Mouse (Mus musculus) small intestine, adult 2 months (tissue): ENCODE results near the gene Hoxc4.

ENCODE experiments used
- CTCF ChIP-seq: fragments of 200-500 bp; IDR thresholded peaks from 2 replicates; pipeline ENCODE4 v1.5.1; 2012; ENCODE audit warnings: low read depth, mild to moderate bottlenecking, control low read depth, inconsistent platforms, low read length, moderate library complexity, mixed read lengths; ENCODE audit not compliant: insufficient replicate concordance, insufficient read length; ENCODE audit errors: extremely low read depth
- POLR2A ChIP-seq: fragments of 200-500 bp; IDR thresholded peaks from 2 replicates; pipeline ENCODE4 v1.6.1; 2012; ENCODE audit warnings: low read depth, mild to moderate bottlenecking, control low read depth, inconsistent platforms, low read length, moderate library complexity

DNA sequence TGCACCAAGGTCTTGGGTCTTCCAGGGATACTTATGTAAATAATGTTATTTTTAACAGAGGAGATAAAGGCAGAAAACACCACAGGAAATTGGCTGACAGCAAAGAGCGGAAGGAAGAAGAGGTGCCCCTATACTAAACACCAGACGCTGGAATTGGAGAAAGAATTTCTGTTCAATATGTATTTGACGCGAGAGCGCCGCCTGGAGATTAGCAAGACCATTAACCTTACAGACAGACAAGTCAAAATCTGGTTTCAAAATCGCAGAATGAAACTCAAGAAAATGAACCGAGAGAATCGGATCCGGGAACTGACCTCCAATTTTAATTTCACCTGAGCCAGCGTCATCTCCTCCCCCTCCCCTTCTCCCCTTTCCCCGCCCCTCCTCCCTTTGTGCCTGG, 48.0 kb upstream of the Hoxc4 start:
- no peak for TF ChIP-seq CTCF
- TF ChIP-seq POLR2A, result no peak
